Mouse (Mus musculus): ENCODE data around the gene Mau2. TPM values are rescaled to one million over a fixed set of nuclear protein-coding genes. Genes with fewer than 3 reads are reported as not detected.
A peak's percentile ranks its signal among the peaks of the same experiment; 100 is the strongest.
"Not testable (repeated sequence)": the region's sequence is repeated elsewhere in the genome, so short reads cannot be mapped to it uniquely, and the experiment has no call there.

The Mau2 gene
- polyA plus RNA-seq, 1 experiment from 2014 or later, result 49.6 TPM

GRCm38 (mm10) chr8:69995422-69995775 lies 47.1 kb downstream of the Mau2 start:
- WGBS, result 0% methylated on average over 7 of the region's 7 CpGs
- Histone ChIP-seq H3K4me2 (peak overlapping the region; percentile 75), H3K4me1 (ENCODE audit: insufficient read depth) (peaks cover 6% of the 10 kb centered on the region), H3K9me3 (ENCODE audit: low read depth, low read length) (no peaks in the 10 kb centered on the region), H3K9ac (peak overlapping the region; percentile 82), H3K4me3 (ENCODE audit: low read depth, low read length) (peak overlapping the region; percentile 91), H3K27ac (ENCODE audit: low read depth) (peak overlapping the region; percentile 94), H3K27me3 (ENCODE audit: insufficient read depth, low read length) (no peaks in the 10 kb centered on the region), H3K36me3 (ENCODE audit: insufficient read depth) (peaks cover 5% of the 10 kb centered on the region; the same call in 1 of the 2 replicates)
- DNase-seq, result no peak
- no peak for ATAC-seq (ENCODE audit: insufficient read depth)
- TF ChIP-seq CTCF (IDR thresholded peaks at IDR 0.05; ENCODE audit: low read depth), result no peak

GRCm38 (mm10) chr8:69988936-69989335 lies 53.6 kb downstream of the Mau2 start:
- not testable (repeated sequence) for H3K9ac ChIP-seq; H3K9me3 ChIP-seq (ENCODE audit: low read depth, low read length); H3K4me1 ChIP-seq (ENCODE audit: insufficient read depth); ATAC-seq (ENCODE audit: insufficient read depth); H3K36me3 ChIP-seq (ENCODE audit: insufficient read depth); H3K27me3 ChIP-seq (ENCODE audit: insufficient read depth, low read length); DNase-seq; H3K4me3 ChIP-seq (ENCODE audit: low read depth, low read length); H3K4me2 ChIP-seq; H3K27ac ChIP-seq (ENCODE audit: low read depth)
- 97% methylated on average over 7 of the region's 7 CpGs for WGBS

DNA sequence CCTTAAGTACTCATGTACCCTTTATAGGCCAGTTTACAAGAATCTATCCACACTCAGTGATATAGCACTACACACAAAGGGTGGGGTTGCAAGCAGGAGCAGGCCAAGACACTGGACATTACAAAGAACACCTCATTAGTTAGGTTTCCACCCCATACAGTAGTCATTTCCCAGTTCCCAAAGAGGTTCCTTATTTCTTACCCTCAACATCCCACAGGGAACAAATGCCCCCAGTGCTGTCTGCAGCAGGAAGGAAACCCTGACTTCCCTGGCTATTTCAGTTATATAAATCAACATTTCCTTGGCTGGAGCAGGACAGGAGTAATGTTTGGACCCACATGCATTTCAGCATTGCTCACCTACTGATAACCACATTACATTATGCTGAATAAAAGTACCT lies 54.8 kb downstream of the Mau2 start:
- Histone ChIP-seq H3K27ac (ENCODE audit: low read depth) (no peak overlapping the region), H3K36me3 (ENCODE audit: insufficient read depth) (peaks cover 5% of the 10 kb centered on the region; the same call in 1 of the 2 replicates), H3K4me3 (ENCODE audit: low read depth, low read length) (no peak overlapping the region), H3K4me1 (ENCODE audit: insufficient read depth) (no peaks in the 10 kb centered on the region), H3K27me3 (ENCODE audit: insufficient read depth, low read length) (no peaks in the 10 kb centered on the region), H3K4me2 (no peak overlapping the region), H3K9ac (no peak overlapping the region), H3K9me3 (ENCODE audit: low read depth, low read length) (no peaks in the 10 kb centered on the region)
- ATAC-seq (ENCODE audit: insufficient read depth) (no peak), DNase-seq (peak; percentile 17)
- no peak for TF ChIP-seq CTCF (IDR thresholded peaks at IDR 0.05; ENCODE audit: low read depth)

DNA sequence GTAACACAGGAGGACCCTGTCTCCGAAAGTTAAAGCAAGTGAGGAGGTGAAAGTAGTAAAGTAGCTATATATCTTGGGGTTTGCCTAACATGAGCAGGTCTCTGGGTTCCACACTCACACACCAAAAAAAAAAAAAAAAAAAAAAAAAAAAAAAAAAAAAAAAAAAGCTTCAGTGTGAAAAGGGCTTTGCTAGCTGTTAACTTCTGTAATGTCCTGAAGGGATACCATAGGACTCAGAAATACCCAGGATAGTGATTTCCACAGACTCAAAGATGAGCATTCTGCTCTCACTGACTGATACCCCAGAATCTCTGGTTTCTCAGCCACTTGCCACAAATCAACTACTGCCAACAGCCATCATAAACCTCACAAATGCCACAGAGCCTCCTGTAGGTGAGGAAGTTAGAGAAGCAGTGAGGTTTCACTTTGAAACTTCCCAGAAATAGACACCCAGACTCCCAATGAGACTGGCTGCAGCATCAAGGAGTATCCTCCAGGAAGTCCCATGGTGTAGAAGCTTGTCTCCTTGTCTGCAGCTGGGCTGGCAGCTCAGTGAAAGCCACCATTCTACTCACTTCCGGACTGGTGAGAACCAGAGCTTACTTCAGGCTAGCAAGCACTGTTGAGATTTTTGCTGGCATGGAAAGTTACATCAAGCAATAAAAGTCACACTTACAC lies 57.5 kb downstream of the Mau2 start:
- Histone ChIP-seq H3K9me3 (ENCODE audit: low read depth, low read length) (no peaks in the 10 kb centered on the region), H3K9ac (no peak overlapping the region), H3K4me1 (ENCODE audit: insufficient read depth) (no peaks in the 10 kb centered on the region), H3K27me3 (ENCODE audit: insufficient read depth, low read length) (no peaks in the 10 kb centered on the region), H3K4me3 (ENCODE audit: low read depth, low read length) (no peak overlapping the region), H3K36me3 (ENCODE audit: insufficient read depth) (no peaks in the 10 kb centered on the region), H3K27ac (ENCODE audit: low read depth) (no peak overlapping the region), H3K4me2 (no peak overlapping the region)
- DNase-seq, result no peak
- no peak for TF ChIP-seq CTCF (IDR thresholded peaks at IDR 0.05; ENCODE audit: low read depth)
- no peak for ATAC-seq (ENCODE audit: insufficient read depth)
- 87% methylated on average over 2 of the region's 2 CpGs for WGBS

GRCm38 (mm10) chr8:69978456-69978855 lies 64.1 kb downstream of the Mau2 start:
- no peak overlapping the region for H3K27ac ChIP-seq (ENCODE audit: low read depth)
- TF ChIP-seq CTCF (IDR thresholded peaks at IDR 0.05; ENCODE audit: low read depth), result no peak
- DNase-seq (no peak), ATAC-seq (ENCODE audit: insufficient read depth) (no peak)
- no peak overlapping the region for H3K9ac ChIP-seq
- no peaks in the 10 kb centered on the region for H3K36me3 ChIP-seq (ENCODE audit: insufficient read depth)
- H3K27me3 ChIP-seq (ENCODE audit: insufficient read depth, low read length), result no peaks in the 10 kb centered on the region
- no peak overlapping the region for H3K4me3 ChIP-seq (ENCODE audit: low read depth, low read length)
- H3K4me2 ChIP-seq, result no peak overlapping the region
- WGBS, result 90% methylated on average over 4 of the region's 4 CpGs
- H3K4me1 ChIP-seq (ENCODE audit: insufficient read depth), result no peaks in the 10 kb centered on the region
- H3K9me3 ChIP-seq (ENCODE audit: low read depth, low read length), result no peaks in the 10 kb centered on the region

DNA sequence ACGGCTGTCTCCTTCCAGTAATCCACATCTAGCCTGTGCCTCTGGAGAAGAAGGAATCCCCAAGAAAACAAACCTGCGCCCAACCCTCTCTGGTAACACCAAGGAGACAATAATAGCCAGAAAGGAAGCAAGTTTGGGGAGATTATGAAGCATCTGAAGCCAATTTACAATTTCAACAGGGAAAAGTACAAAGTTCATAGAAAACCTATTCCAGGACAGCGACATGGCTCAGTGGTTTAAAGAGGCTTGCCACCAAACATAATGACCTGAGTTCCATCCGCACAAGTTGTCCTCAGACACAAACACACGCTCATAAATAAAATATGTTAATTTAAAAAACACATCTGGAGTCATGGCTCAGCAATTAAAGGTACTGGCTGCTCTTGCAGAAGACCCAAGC lies 67.7 kb downstream of the Mau2 start:
- WGBS, result 35% methylated on average over 5 of the region's 5 CpGs
- ATAC-seq (ENCODE audit: insufficient read depth) (no peak), DNase-seq (no peak)
- peak overlapping the region; percentile 89 for H3K27ac ChIP-seq (ENCODE audit: low read depth)
- no peaks in the 10 kb centered on the region for H3K27me3 ChIP-seq (ENCODE audit: insufficient read depth, low read length)
- no peak for TF ChIP-seq CTCF (IDR thresholded peaks at IDR 0.05; ENCODE audit: low read depth)
- peak overlapping the region; percentile 95 for H3K9ac ChIP-seq
- H3K4me1 ChIP-seq (ENCODE audit: insufficient read depth), result peaks cover 18% of the 10 kb centered on the region; the same call in 1 of the 2 replicates
- no peaks in the 10 kb centered on the region for H3K36me3 ChIP-seq (ENCODE audit: insufficient read depth)
- H3K4me3 ChIP-seq (ENCODE audit: low read depth, low read length), result peak overlapping the region; percentile 99
- peak overlapping the region; percentile 89 for H3K4me2 ChIP-seq
- no peaks in the 10 kb centered on the region for H3K9me3 ChIP-seq (ENCODE audit: low read depth, low read length)

DNA sequence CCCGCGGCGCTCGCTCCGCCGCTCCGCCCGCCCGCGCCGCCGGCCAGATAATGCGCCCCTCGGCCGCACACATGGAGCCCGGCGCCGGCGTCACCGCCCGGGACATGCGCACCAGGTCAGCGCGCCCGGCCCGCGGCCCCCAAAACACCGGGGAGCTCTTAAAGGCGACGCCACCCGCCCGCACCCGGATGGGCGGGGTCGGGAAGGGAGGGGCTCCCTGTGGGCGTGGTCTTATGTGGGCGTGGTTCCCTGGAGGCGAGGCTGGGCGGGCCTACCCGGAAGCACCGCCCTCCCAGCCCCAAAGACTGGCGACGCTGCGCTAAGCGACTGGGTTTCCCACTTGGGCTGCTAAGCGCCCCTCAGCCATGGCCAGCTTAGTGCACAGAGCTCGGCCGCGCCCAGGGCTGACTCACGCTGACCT lies 68.3 kb downstream of the Mau2 start:
- Histone ChIP-seq H3K4me3 (ENCODE audit: low read depth, low read length) (peak overlapping the region; percentile 99), H3K36me3 (ENCODE audit: insufficient read depth) (no peaks in the 10 kb centered on the region), H3K9me3 (ENCODE audit: low read depth, low read length) (no peaks in the 10 kb centered on the region), H3K27me3 (ENCODE audit: insufficient read depth, low read length) (no peaks in the 10 kb centered on the region), H3K27ac (ENCODE audit: low read depth) (peak overlapping the region; percentile 89), H3K4me2 (peak overlapping the region; percentile 89), H3K4me1 (ENCODE audit: insufficient read depth) (peaks cover 18% of the 10 kb centered on the region; the same call in 1 of the 2 replicates), H3K9ac (peak overlapping the region; percentile 95)
- TF ChIP-seq CTCF (IDR thresholded peaks at IDR 0.05; ENCODE audit: low read depth), result no peak
- peak; percentile 96 for ATAC-seq (ENCODE audit: insufficient read depth)
- WGBS, result under 1% methylated on average over 42 of the region's 50 CpGs
- DNase-seq, result peak; percentile 98
